Mouse (Mus musculus) embryonic facial prominence, embryonic 10.5 days (tissue): ENCODE measurements around the gene Sstr5. TPM values are rescaled to one million over a fixed set of nuclear protein-coding genes. Genes with fewer than 3 reads are reported as not detected.

Experiments
- DNase-seq: peaks from one replicate; pipeline ENCODE4 v3.0.0-alpha.2; 2017; ENCODE audit warnings: low spot score
- H3K27ac ChIP-seq: fragments of 300-500 bp; sonication (generic); replicated peaks from 2 replicates; pipeline ENCODE4 v1.5.1; 2016; ENCODE audit warnings: mild to moderate bottlenecking
- H3K27me3 ChIP-seq: fragments of 300-500 bp; sonication (generic); replicated peaks from 2 replicates; pipeline ENCODE4 v1.6.1; 2016; ENCODE audit warnings: low read depth, mild to moderate bottlenecking; ENCODE audit not compliant: poor library complexity, severe bottlenecking
- H3K36me3 ChIP-seq: fragments of 300-500 bp; sonication (generic); replicated peaks from 2 replicates; pipeline ENCODE4 v1.6.1; 2016; ENCODE audit warnings: mild to moderate bottlenecking, moderate library complexity
- H3K4me1 ChIP-seq: fragments of 300-500 bp; sonication (generic); 2 replicates; pipeline ENCODE4 v1.6.1; 2016
- H3K4me3 ChIP-seq: fragments of 300-500 bp; sonication (generic); 2 replicates; pipeline ENCODE4 v1.5.1; 2016; ENCODE audit warnings: mild to moderate bottlenecking, moderate library complexity
- H3K9me3 ChIP-seq: fragments of 300-500 bp; sonication (generic); 2 replicates; pipeline ENCODE4 v1.6.1; 2016; ENCODE audit warnings: mild to moderate bottlenecking
- WGBS: fragments of 180-500 bp; shearing (Covaris S2); methylation state at CpG from one replicate; pipeline ENCODE4 v1.1.7; 2016; 5-methylcytosine and 5-hydroxymethylcytosine counted together
- polyA plus RNA-seq: library from polyadenylated mRNA; unstranded; fragments of >200 nt; fragmentation: Nextera tagmentation; extraction: Ambion mirVana; gene quantifications from 2 replicates; pipeline ENCODE4 v1.2.1, GENCODE M21; 2016

The Sstr5 gene
- polyA plus RNA-seq, 1 experiment from 2014 or later, result 0.21 TPM

GRCm38 (mm10) chr17:25445841-25446240, 51.2 kb downstream of the Sstr5 start:
- peaks cover 36% of the 10 kb centered on the region for H3K4me1 ChIP-seq
- 87% methylated on average over 3 of the region's 3 CpGs for WGBS

GRCm38 (mm10) chr17:25445074-25445473, 52.0 kb downstream of the Sstr5 start:
- DNase-seq, result no peak
- WGBS, result 56% methylated on average over 4 of the region's 4 CpGs

More at GRCm38 (mm10) chr17:25445841-25446240, 51.2 kb downstream of the Sstr5 start:
- H3K9me3 ChIP-seq, result no peaks in the 10 kb centered on the region
- H3K27me3 ChIP-seq, result no peaks in the 10 kb centered on the region
- H3K27ac ChIP-seq, result no peak overlapping the region
- no peaks in the 10 kb centered on the region for H3K36me3 ChIP-seq
- no peak for DNase-seq
- no peak overlapping the region for H3K4me3 ChIP-seq

GRCm38 (mm10) chr17:25442889-25443288, 54.2 kb downstream of the Sstr5 start:
- no peak for DNase-seq
- Histone ChIP-seq H3K27me3 (no peaks in the 10 kb centered on the region), H3K36me3 (no peaks in the 10 kb centered on the region), H3K4me1 (peaks cover 30% of the 10 kb centered on the region), H3K9me3 (no peaks in the 10 kb centered on the region), H3K4me3 (no peak overlapping the region), H3K27ac (no peak overlapping the region)
- WGBS, result 75% methylated on average over 3 of the region's 3 CpGs

More at GRCm38 (mm10) chr17:25445074-25445473, 52.0 kb downstream of the Sstr5 start:
- Histone ChIP-seq H3K27ac (no peak overlapping the region), H3K27me3 (no peaks in the 10 kb centered on the region), H3K36me3 (no peaks in the 10 kb centered on the region), H3K9me3 (no peaks in the 10 kb centered on the region), H3K4me3 (no peak overlapping the region), H3K4me1 (peaks cover 37% of the 10 kb centered on the region)

GRCm38 (mm10) chr17:25441417-25441816, 55.7 kb downstream of the Sstr5 start:
- Histone ChIP-seq H3K9me3 (no peaks in the 10 kb centered on the region), H3K27me3 (peaks cover 5% of the 10 kb centered on the region), H3K4me1 (peaks cover 30% of the 10 kb centered on the region), H3K27ac (no peak overlapping the region), H3K36me3 (no peaks in the 10 kb centered on the region), H3K4me3 (no peak overlapping the region)
- WGBS, result 82% methylated on average over 6 of the region's 6 CpGs
- no peak for DNase-seq

Other genes with a start within 250 kb of the Sstr5 start
- 0.67 and 0.94 TPM in 2 replicates for gene Baiap3, start 240.9 kb downstream of the Sstr5 start, polyA plus RNA-seq
- 952 and 961 TPM in 2 replicates for gene Ube2i, start 222.7 kb downstream of the Sstr5 start, polyA plus RNA-seq
- not detected in 2 replicates for gene Prss34, start 198.9 kb downstream of the Sstr5 start, polyA plus RNA-seq
- gene Prss28, start 188.6 kb downstream of the Sstr5 start, polyA plus RNA-seq, result not detected in 2 replicates
- gene Prss29, start 178.6 kb downstream of the Sstr5 start, polyA plus RNA-seq, result not detected in 2 replicates
- not detected in 2 replicates for gene Tpsab1, start 151.7 kb downstream of the Sstr5 start, polyA plus RNA-seq
- gene Tpsb2, start 131.0 kb downstream of the Sstr5 start, polyA plus RNA-seq, result not detected in 2 replicates
- not detected in 2 replicates for gene Tpsg1, start 128.0 kb downstream of the Sstr5 start, polyA plus RNA-seq
- gene Cacna1h, start 63.5 kb downstream of the Sstr5 start, polyA plus RNA-seq, result 2.9 and 3.3 TPM in 2 replicates
- 0.33 TPM in 1 of 2 replicates, not detected in the other for gene Tekt4, start 42.7 kb downstream of the Sstr5 start, polyA plus RNA-seq
- gene Sox8, start 73.4 kb upstream of the Sstr5 start, polyA plus RNA-seq, result 12.5 and 13.1 TPM in 2 replicates
- 26.3 and 26.6 TPM in 2 replicates for gene Lmf1, start 81.8 kb upstream of the Sstr5 start, polyA plus RNA-seq
- 1.8 and 2.5 TPM in 2 replicates for gene Gng13, start 219.9 kb upstream of the Sstr5 start, polyA plus RNA-seq
- 60.7 and 66.2 TPM in 2 replicates for gene Chtf18, start 230.1 kb upstream of the Sstr5 start, polyA plus RNA-seq
- gene Rpusd1, start 230.4 kb upstream of the Sstr5 start, polyA plus RNA-seq, result 23.7 and 25.5 TPM in 2 replicates
- 0.11 TPM in 1 of 2 replicates, not detected in the other for gene Mslnl, start 238.8 kb upstream of the Sstr5 start, polyA plus RNA-seq